Mouse (Mus musculus): ENCODE results near the gene Syvn1. TPM values are rescaled to one million over a fixed set of nuclear protein-coding genes. Genes with fewer than 3 reads are reported as not detected.

The Syvn1 gene
- polyA plus RNA-seq, 1 experiment, result 32.8 TPM

- WGBS, result 81% methylated on average over 11 of the region's 11 CpGs
- H3K36me3 ChIP-seq (ENCODE audit: control insufficient read depth, insufficient read depth, low read length), result peaks cover 3% of the 10 kb centered on the region
These were observed 2.5 kb downstream of the Syvn1 start for GRCm38 (mm10) chr19:6048681-6049410.

DNA sequence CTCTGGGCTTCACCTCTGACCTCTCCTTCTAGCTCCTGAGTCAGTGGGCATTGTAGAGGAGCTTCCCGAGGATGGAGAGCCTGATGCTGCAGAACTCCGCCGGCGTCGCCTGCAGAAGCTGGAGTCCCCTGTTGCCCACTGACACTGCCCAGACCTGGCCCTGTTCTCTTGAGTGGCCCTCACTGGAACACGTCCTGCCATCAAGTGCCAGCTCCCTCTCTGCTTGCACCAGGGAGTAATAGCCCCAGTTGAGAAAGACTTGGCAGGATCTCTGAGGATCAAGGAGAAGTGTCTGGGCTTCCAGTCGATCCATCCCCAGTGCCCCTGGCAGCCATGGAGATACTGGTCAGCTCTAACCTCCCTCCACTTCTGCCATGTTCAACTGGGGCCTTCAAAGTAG, 6.1 kb downstream of the Syvn1 start:
- Histone ChIP-seq H3K4me3 (ENCODE audit: insufficient read depth, low read depth, low read length) (no peak overlapping the region), H3K4me1 (ENCODE audit: control insufficient read depth, insufficient read depth, low read length) (peaks cover 10% of the 10 kb centered on the region; the same call in 1 of the 2 replicates), H3K27me3 (replicated peaks; ENCODE audit: control insufficient read depth, insufficient read depth, low read length) (no peaks in the 10 kb centered on the region), H3K36me3 (ENCODE audit: control insufficient read depth, insufficient read depth, low read length) (peaks cover 3% of the 10 kb centered on the region), H3K27ac (ENCODE audit: insufficient read depth, low read depth, low read length) (no peak overlapping the region)
- 86% methylated on average over 7 of the region's 7 CpGs for WGBS
- TF ChIP-seq CTCF (conservative IDR thresholded peaks at IDR 0.05; ENCODE audit: insufficient read depth, insufficient read length, low read depth, low read length), result no peak
- TF ChIP-seq POLR2A (IDR thresholded peaks at IDR 0.05; ENCODE audit: low read depth, low read length), result no peak
- no peak for DNase-seq

More at GRCm38 (mm10) chr19:6048681-6049410, 2.5 kb downstream of the Syvn1 start:
- Histone ChIP-seq H3K4me1 (ENCODE audit: control insufficient read depth, insufficient read depth, low read length) (peaks cover 12% of the 10 kb centered on the region; the same call in 1 of the 2 replicates), H3K27ac (ENCODE audit: insufficient read depth, low read depth, low read length) (no peak overlapping the region), H3K27me3 (replicated peaks; ENCODE audit: control insufficient read depth, insufficient read depth, low read length) (no peaks in the 10 kb centered on the region), H3K4me3 (ENCODE audit: insufficient read depth, low read depth, low read length) (no peak overlapping the region)
- TF ChIP-seq CTCF (conservative IDR thresholded peaks at IDR 0.05; ENCODE audit: insufficient read depth, insufficient read length, low read depth, low read length) (no peak), POLR2A (IDR thresholded peaks at IDR 0.05; ENCODE audit: low read depth, low read length) (no peak)
- DNase-seq, result no peak

- Histone ChIP-seq H3K27me3 (replicated peaks; ENCODE audit: control insufficient read depth, insufficient read depth, low read length) (no peaks in the 10 kb centered on the region), H3K4me1 (ENCODE audit: control insufficient read depth, insufficient read depth, low read length) (peaks cover 5% of the 10 kb centered on the region; the same call in 1 of the 2 replicates), H3K4me3 (ENCODE audit: insufficient read depth, low read depth, low read length) (no peak overlapping the region), H3K36me3 (ENCODE audit: control insufficient read depth, insufficient read depth, low read length) (peaks cover 3% of the 10 kb centered on the region), H3K27ac (ENCODE audit: insufficient read depth, low read depth, low read length) (no peak overlapping the region)
- TF ChIP-seq CTCF (conservative IDR thresholded peaks at IDR 0.05; ENCODE audit: insufficient read depth, insufficient read length, low read depth, low read length), result no peak
- TF ChIP-seq POLR2A (IDR thresholded peaks at IDR 0.05; ENCODE audit: low read depth, low read length), result no peak
- 72% methylated on average over 5 of the region's 5 CpGs for WGBS
- DNase-seq, result no peak
These were observed 7.9 kb downstream of the Syvn1 start for GRCm38 (mm10) chr19:6054296-6054695.

DNA sequence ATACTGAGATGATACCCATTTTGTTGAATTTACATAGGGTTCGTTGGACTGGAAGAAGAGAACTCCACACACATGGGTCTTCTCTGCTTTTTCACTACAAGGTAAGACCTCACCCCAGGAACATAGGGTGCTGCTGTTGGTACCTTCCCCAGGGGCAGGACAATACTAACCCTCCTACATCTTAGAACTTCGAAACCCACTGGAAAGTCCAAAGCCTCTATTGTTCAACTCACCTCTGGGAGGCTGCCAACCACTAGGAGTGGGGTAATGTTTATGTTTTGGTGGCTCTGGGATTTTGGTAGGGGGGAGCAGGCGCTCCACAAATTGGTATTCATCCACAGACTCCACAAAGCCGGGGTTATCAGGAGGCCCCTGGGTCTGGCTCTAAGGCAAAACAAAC, 10.3 kb downstream of the Syvn1 start:
- peaks cover 5% of the 10 kb centered on the region; the same call in 1 of the 2 replicates for H3K4me1 ChIP-seq (ENCODE audit: control insufficient read depth, insufficient read depth, low read length)
- H3K36me3 ChIP-seq (ENCODE audit: control insufficient read depth, insufficient read depth, low read length), result peaks cover 3% of the 10 kb centered on the region
- H3K27me3 ChIP-seq (replicated peaks; ENCODE audit: control insufficient read depth, insufficient read depth, low read length), result no peaks in the 10 kb centered on the region
- no peak overlapping the region for H3K4me3 ChIP-seq (ENCODE audit: insufficient read depth, low read depth, low read length)
- DNase-seq, result no peak
- no peak overlapping the region for H3K27ac ChIP-seq (ENCODE audit: insufficient read depth, low read depth, low read length)
- WGBS, result 45% methylated on average over 4 of the region's 4 CpGs
- TF ChIP-seq POLR2A (IDR thresholded peaks at IDR 0.05; ENCODE audit: low read depth, low read length), result no peak
- no peak for TF ChIP-seq CTCF (conservative IDR thresholded peaks at IDR 0.05; ENCODE audit: insufficient read depth, insufficient read length, low read depth, low read length)

- peak; percentile 99 for DNase-seq
- Histone ChIP-seq H3K27ac (ENCODE audit: insufficient read depth, low read depth, low read length) (peak within 1 kb of the TSS; percentile 76), H3K27me3 (replicated peaks; ENCODE audit: control insufficient read depth, insufficient read depth, low read length) (no peaks in the 10 kb centered on the region), H3K4me3 (ENCODE audit: insufficient read depth, low read depth, low read length) (peak within 1 kb of the TSS; percentile 89), H3K36me3 (ENCODE audit: control insufficient read depth, insufficient read depth, low read length) (peaks cover 3% of the 10 kb centered on the region; the same call in 1 of the 2 replicates), H3K4me1 (ENCODE audit: control insufficient read depth, insufficient read depth, low read length) (peaks cover 9% of the 10 kb centered on the region)
- WGBS, result under 1% methylated on average over 63 of the region's 63 CpGs
- peak; percentile 72 for TF ChIP-seq POLR2A (IDR thresholded peaks at IDR 0.05; ENCODE audit: low read depth, low read length)
- no peak for TF ChIP-seq CTCF (conservative IDR thresholded peaks at IDR 0.05; ENCODE audit: insufficient read depth, insufficient read length, low read depth, low read length)
These were observed 11.1 kb downstream of the Syvn1 start, which contains the start of the genes Mrpl49 and Fau for GRCm38 (mm10) chr19:6057313-6058096. TSS of gene Mrpl49 (minus strand) at chr19:6057785. TSS of gene Fau (plus strand) at chr19:6057844.

DNA sequence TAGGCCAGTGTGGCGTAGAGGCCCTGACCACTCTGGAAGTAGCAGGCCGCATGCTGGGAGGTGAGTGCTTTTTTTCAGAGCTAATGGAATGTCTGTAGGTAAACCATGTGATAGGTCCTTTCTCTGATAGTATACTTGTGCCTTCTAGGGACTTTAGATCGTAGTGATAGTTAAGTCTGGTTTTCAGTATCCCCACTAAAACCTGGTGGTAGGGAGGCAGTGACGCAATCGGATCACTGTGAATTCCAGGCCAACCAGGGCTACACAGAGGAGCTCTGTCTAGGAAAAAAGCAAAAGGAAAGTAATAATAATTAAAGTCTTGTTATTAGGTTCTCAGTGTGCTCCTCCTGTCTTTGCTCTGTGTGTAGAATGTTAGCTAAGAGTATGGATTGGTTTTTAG, 12.1 kb downstream of the Syvn1 start:
- WGBS, result 20% methylated on average over 5 of the region's 5 CpGs
- Histone ChIP-seq H3K27me3 (replicated peaks; ENCODE audit: control insufficient read depth, insufficient read depth, low read length) (no peaks in the 10 kb centered on the region), H3K27ac (ENCODE audit: insufficient read depth, low read depth, low read length) (peak overlapping the region; percentile 76), H3K36me3 (ENCODE audit: control insufficient read depth, insufficient read depth, low read length) (no peaks in the 10 kb centered on the region; the same call in 1 of the 2 replicates), H3K4me3 (ENCODE audit: insufficient read depth, low read depth, low read length) (peak overlapping the region; percentile 83), H3K4me1 (ENCODE audit: control insufficient read depth, insufficient read depth, low read length) (peaks cover 14% of the 10 kb centered on the region)
- no peak for DNase-seq
- TF ChIP-seq CTCF (conservative IDR thresholded peaks at IDR 0.05; ENCODE audit: insufficient read depth, insufficient read length, low read depth, low read length) (no peak), POLR2A (IDR thresholded peaks at IDR 0.05; ENCODE audit: low read depth, low read length) (no peak)

DNA sequence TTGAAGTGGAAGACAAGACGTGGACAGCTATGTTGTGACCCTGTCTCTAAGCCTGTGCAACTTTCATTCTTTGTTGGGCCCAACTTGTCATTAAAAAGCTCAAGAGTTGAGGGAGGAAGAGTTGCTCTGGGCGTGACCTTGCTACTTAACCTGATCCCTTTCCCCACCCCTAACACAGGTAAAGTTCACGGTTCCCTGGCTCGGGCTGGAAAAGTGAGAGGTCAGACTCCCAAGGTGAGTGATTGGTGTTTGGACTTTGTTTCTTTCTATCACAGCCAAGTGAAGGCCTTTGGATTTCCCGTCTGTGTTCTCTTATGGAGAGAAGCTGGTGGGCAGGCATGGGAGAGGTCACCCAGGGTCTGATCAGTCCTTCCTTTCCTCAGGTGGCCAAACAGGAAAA, 12.6 kb downstream of the Syvn1 start:
- Histone ChIP-seq H3K4me3 (ENCODE audit: insufficient read depth, low read depth, low read length) (peak overlapping the region; percentile 83), H3K27me3 (replicated peaks; ENCODE audit: control insufficient read depth, insufficient read depth, low read length) (no peaks in the 10 kb centered on the region), H3K4me1 (ENCODE audit: control insufficient read depth, insufficient read depth, low read length) (peaks cover 14% of the 10 kb centered on the region), H3K27ac (ENCODE audit: insufficient read depth, low read depth, low read length) (peak overlapping the region; percentile 13; the same call in 1 of the 2 replicates), H3K36me3 (ENCODE audit: control insufficient read depth, insufficient read depth, low read length) (no peaks in the 10 kb centered on the region)
- no peak for TF ChIP-seq CTCF (conservative IDR thresholded peaks at IDR 0.05; ENCODE audit: insufficient read depth, insufficient read length, low read depth, low read length)
- no peak for TF ChIP-seq POLR2A (IDR thresholded peaks at IDR 0.05; ENCODE audit: low read depth, low read length)
- peak; percentile 60 for DNase-seq
- WGBS, result 43% methylated on average over 5 of the region's 5 CpGs

Data from kidney, adult 2 months (tissue).